Mouse (Mus musculus) hindbrain, embryonic 11.5 days (tissue): Measurements from ENCODE around the gene Hnrnpc. TPM values are rescaled to one million over a fixed set of nuclear protein-coding genes. Genes with fewer than 3 reads are reported as not detected.

Experiments used
- ATAC-seq: fragments of 200-750 bp; cut with Nextera tagmentation; 2 replicates; pipeline ENCODE4 v1.8.0; 2017; ENCODE audit warnings: mild to moderate bottlenecking, moderate TSS enrichment, moderate library complexity; ENCODE audit not compliant: low FRiP score
- DNase-seq: peaks from one replicate; pipeline ENCODE4 v3.0.0-alpha.2; 2015; ENCODE audit warnings: low spot score
- H3K27ac ChIP-seq: fragments of 300-500 bp; sonication (generic); 2 replicates; pipeline ENCODE4 v1.5.1; 2014; ENCODE audit warnings: mild to moderate bottlenecking, low read depth, low read length
- H3K27me3 ChIP-seq: fragments of 300-500 bp; sonication (generic); 2 replicates; pipeline ENCODE4 v1.6.1; 2014; ENCODE audit warnings: mild to moderate bottlenecking, low read length, moderate library complexity, mixed read lengths; ENCODE audit not compliant: control insufficient read depth, insufficient read depth
- H3K36me3 ChIP-seq: fragments of 300-500 bp; sonication (generic); 2 replicates; pipeline ENCODE4 v1.6.1; 2014; ENCODE audit warnings: mild to moderate bottlenecking, low read length, moderate library complexity, mixed read lengths; ENCODE audit not compliant: control insufficient read depth, insufficient read depth
- H3K4me1 ChIP-seq: fragments of 300-500 bp; sonication (generic); replicated peaks from 2 replicates; pipeline ENCODE4 v1.6.1; 2014; ENCODE audit warnings: low read length, mixed read lengths; ENCODE audit not compliant: control insufficient read depth, insufficient read depth
- H3K4me2 ChIP-seq: fragments of 300-500 bp; sonication (generic); replicated peaks from 2 replicates; pipeline ENCODE4 v1.6.1; 2014; ENCODE audit warnings: mild to moderate bottlenecking, low read depth, low read length
- H3K4me3 ChIP-seq: fragments of 300-500 bp; sonication (generic); 2 replicates; pipeline ENCODE4 v1.5.1; 2014; ENCODE audit warnings: low read depth, low read length
- H3K9ac ChIP-seq: fragments of 300-500 bp; sonication (generic); 2 replicates; pipeline ENCODE4 v1.6.1; 2014; ENCODE audit warnings: low read depth, low read length
- H3K9me3 ChIP-seq: fragments of 300-500 bp; sonication (generic); 2 replicates; pipeline ENCODE4 v1.6.1; 2016; ENCODE audit warnings: low read length; ENCODE audit not compliant: control insufficient read depth
- WGBS: fragments of 180-500 bp; shearing (Covaris S2); extraction: QIAGEN DNeasy Blood & Tissue Kit; methylation state at CpG from one replicate; pipeline ENCODE4 v1.1.7; 2014; 5-methylcytosine and 5-hydroxymethylcytosine counted together
- polyA plus RNA-seq: library from polyadenylated mRNA; unstranded; fragments of >200 nt; fragmentation: Nextera tagmentation; extraction: Ambion mirVana; gene quantifications from 2 replicates; pipeline ENCODE4 v1.2.1, GENCODE M21; 2014

The Hnrnpc gene
- polyA plus RNA-seq, 1 experiment from 2014 or later: 962 TPM

DNA sequence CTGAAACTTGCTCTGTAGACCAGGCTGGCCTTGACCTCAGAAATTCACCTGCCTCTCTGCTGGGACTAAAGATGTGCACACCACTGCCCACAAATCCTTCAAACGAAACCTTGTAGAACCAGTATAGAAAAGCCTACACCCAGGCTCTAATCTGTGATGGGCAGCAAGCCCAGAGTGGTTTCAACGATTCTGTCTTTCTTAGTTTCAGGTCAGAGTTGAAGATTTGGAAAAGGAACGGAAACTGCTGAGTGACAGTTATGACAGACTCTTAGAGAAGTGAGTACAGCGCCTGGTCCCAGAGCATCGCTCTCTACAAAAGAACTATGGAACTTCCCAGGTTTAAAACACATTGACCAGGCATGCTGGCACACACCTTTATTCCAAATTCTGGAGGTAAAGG is 29.8 kb upstream of the Hnrnpc start:
- Histone ChIP-seq H3K36me3 (no peaks in the 10 kb centered on the region), H3K4me3 (no peak overlapping the region), H3K4me1 (no peaks in the 10 kb centered on the region), H3K27ac (no peak overlapping the region), H3K9me3 (no peaks in the 10 kb centered on the region), H3K9ac (no peak overlapping the region), H3K4me2 (no peak overlapping the region), H3K27me3 (no peaks in the 10 kb centered on the region)
- ATAC-seq (no peak), DNase-seq (no peak)
- WGBS: 85% methylated on average over 5 of the region's 5 CpGs

DNA sequence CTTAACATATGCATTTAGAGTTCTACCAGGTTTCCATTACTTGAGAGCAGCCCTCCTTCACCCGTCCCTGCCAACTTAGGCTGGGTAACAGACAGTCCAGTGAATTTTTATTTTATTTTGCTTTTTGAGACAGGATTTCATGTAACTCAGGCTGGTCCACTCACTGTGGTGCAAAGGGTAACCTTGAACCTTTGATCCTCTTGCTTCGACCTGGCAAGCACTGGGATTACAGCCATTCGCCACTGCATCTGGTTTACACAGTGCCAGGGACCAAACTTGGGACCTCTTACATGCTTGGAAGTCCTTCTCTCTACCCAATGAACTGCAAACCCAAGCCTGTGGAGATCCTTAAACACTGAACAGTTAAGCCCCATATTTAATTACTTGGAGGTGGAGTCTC is 20.8 kb upstream of the Hnrnpc start:
- no peak overlapping the region for H3K27ac ChIP-seq
- H3K36me3 ChIP-seq: no peaks in the 10 kb centered on the region
- no peak overlapping the region for H3K9ac ChIP-seq
- no peak for DNase-seq
- H3K9me3 ChIP-seq: no peaks in the 10 kb centered on the region
- no peak for ATAC-seq
- no peaks in the 10 kb centered on the region for H3K4me1 ChIP-seq
- H3K4me2 ChIP-seq: no peak overlapping the region
- no peaks in the 10 kb centered on the region for H3K27me3 ChIP-seq
- H3K4me3 ChIP-seq: no peak overlapping the region
- WGBS: 90% methylated on average over 3 of the region's 3 CpGs

DNA sequence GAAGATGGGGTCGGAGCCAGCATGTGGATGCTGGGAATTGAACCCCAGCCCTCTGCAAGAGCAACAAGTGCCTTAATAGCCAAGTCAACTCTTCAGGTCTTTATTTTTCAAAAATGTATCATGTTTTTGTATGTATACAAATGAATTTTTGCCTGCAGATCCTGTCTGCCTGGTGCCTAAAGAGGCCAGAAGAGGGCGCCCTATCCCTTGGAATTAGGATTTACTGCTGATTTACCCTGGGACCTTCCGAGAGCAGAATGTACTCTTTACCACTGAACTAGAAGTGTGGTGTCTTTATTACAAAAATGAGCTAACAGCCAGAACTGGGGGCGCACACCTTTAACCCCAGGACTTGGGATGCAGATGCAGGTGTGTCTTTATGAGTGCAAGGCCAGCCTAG is 20.1 kb upstream of the Hnrnpc start:
- no peak overlapping the region for H3K4me3 ChIP-seq
- H3K4me2 ChIP-seq: no peak overlapping the region
- no peaks in the 10 kb centered on the region for H3K9me3 ChIP-seq
- no peak overlapping the region for H3K27ac ChIP-seq
- DNase-seq (peak; percentile 83), ATAC-seq (no peak)
- H3K27me3 ChIP-seq: no peaks in the 10 kb centered on the region
- 24% methylated on average over 4 of the region's 4 CpGs for WGBS
- no peak overlapping the region for H3K9ac ChIP-seq
- H3K4me1 ChIP-seq: no peaks in the 10 kb centered on the region
- no peaks in the 10 kb centered on the region for H3K36me3 ChIP-seq

DNA sequence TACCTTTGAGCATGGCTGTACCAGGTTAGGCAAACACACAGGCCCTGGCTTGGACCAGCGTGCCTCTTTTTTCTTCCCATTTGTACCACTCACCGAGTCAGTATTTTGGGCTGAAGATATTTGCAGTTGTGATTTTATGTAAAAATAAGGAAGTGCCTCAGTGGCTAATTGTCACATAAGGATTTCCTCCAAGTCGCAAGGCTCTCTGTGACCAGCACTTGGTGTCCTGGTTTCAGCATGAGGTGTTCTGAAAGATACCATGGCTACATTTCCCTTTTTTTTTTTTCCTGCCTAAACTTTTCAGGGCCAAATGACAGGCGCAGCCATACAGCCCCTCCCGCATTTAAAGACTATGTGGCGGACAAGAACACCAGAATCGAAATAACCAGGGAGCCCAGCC is 16.3 kb upstream of the Hnrnpc start:
- Histone ChIP-seq H3K4me1 (no peaks in the 10 kb centered on the region), H3K9ac (no peak overlapping the region), H3K4me3 (no peak overlapping the region), H3K4me2 (peak overlapping the region; percentile 95), H3K27me3 (no peaks in the 10 kb centered on the region), H3K9me3 (no peaks in the 10 kb centered on the region), H3K27ac (no peak overlapping the region), H3K36me3 (no peaks in the 10 kb centered on the region)
- ATAC-seq (no peak), DNase-seq (no peak)
- WGBS: 58% methylated on average over 7 of the region's 7 CpGs

DNA sequence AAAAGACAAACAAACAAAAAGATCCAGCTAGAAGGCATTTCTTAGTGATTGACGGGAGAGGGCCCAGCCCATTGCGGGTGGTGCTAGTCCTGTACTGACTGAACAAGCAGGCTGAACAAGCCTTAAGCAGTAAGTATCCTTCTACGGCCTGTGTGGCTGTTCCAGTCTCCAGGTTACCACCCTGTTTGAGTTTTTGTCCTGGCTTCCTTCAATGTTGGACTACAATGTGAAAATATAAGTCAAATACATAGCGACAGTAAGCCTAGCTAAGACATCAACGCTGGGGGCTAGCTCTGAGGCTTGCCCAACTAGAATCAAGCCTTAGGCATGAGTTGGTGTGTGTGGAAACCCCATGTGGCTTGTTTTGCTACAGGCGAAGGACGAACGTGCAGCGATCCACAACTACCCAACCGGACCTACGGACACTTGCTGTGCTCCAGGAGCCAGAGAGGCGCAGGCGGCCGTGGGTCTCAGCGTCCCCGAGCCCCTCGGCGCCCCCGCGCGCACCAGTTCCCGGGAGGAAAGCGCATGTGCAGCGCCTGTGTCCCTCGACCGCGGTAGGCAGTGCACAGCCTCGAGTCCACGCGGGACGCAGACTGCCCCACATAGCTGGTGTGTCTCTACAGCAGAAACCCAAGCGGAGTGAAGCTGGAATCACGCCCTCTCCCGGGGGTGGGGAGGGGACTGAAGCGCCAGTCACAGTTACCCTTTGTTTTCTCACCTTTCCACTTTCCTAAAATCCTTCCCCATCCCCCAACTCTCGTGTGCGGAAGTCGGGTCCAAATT is 15.2 kb upstream of the Hnrnpc start:
- 2% methylated on average over 38 of the region's 38 CpGs for WGBS

GRCm38 (mm10) chr14:52118456-52118822 is 14.6 kb upstream of the Hnrnpc start:
- peak overlapping the region; percentile 69 for H3K27ac ChIP-seq
- peak overlapping the region; percentile 95 for H3K4me2 ChIP-seq
- peak overlapping the region; percentile 54; the same call in 1 of the 2 replicates for H3K4me3 ChIP-seq
- H3K9me3 ChIP-seq: no peaks in the 10 kb centered on the region
- no peaks in the 10 kb centered on the region for H3K36me3 ChIP-seq
- peak overlapping the region; percentile 75 for H3K9ac ChIP-seq
- DNase-seq: peak; percentile 47
- H3K27me3 ChIP-seq: no peaks in the 10 kb centered on the region
- ATAC-seq: peak; percentile 49; the same call in 1 of the 2 replicates
- 25% methylated on average over 8 of the region's 8 CpGs for WGBS
- H3K4me1 ChIP-seq: no peaks in the 10 kb centered on the region

More for the DNA sequence above, 15.2 kb upstream of the Hnrnpc start:
- H3K9ac ChIP-seq: peak overlapping the region; percentile 75
- H3K27me3 ChIP-seq: no peaks in the 10 kb centered on the region
- no peaks in the 10 kb centered on the region for H3K36me3 ChIP-seq
- DNase-seq: peak; percentile 75
- H3K27ac ChIP-seq: peak overlapping the region; percentile 69
- H3K4me3 ChIP-seq: peak overlapping the region; percentile 54
- H3K4me2 ChIP-seq: peak overlapping the region; percentile 95
- ATAC-seq: peak; percentile 85
- H3K9me3 ChIP-seq: no peaks in the 10 kb centered on the region
- H3K4me1 ChIP-seq: no peaks in the 10 kb centered on the region

DNA sequence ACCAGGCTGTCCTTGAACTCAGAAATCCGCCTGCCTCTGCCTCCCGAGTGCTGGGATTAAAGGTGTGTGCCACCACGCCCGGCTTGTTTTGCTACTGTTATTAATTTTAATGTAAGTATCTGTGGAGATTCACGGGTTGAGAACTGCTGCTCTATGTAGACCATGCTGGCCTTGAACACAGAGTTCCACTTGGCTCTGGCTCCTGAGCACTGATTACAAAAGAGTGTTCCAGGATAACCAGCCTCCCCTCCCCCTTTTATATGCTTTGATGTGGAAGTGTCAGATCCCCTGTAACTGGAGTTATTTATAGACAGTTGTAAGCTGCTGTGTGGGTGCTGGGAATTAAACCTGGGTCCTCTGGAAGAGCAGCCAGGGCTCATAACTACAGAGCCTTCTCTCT is 13.4 kb upstream of the Hnrnpc start:
- Histone ChIP-seq H3K4me1 (no peaks in the 10 kb centered on the region), H3K9ac (no peak overlapping the region), H3K27ac (no peak overlapping the region), H3K4me3 (no peak overlapping the region), H3K9me3 (no peaks in the 10 kb centered on the region), H3K27me3 (no peaks in the 10 kb centered on the region), H3K36me3 (no peaks in the 10 kb centered on the region), H3K4me2 (no peak overlapping the region)
- 91% methylated on average over 5 of the region's 5 CpGs for whole genome bisulfite sequencing
- DNase-seq (no peak), ATAC-seq (no peak)

DNA sequence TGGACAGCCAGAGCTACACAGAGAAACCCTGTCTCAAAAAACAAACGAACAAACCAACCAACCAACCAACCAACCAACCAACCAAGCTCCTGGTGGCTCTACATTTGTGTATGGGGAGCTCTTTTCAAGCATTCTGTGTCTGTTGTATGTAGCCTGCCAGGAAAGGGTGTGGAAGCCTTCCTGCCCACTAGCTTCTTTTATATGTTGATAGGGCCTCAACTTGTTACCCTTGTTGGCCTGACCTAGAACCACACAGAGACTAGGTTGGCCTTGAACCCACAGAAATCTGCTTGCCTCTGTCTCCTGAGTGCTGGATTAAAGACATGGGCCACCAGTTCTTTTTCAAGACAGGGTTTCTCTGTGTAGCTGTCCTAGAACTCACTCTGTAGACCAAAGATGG is 10.3 kb upstream of the Hnrnpc start:
- DNase-seq (no peak), ATAC-seq (no peak)
- 75% methylated on average over 1 of the region's 1 CpGs for WGBS
- Histone ChIP-seq H3K9ac (no peak overlapping the region), H3K4me2 (no peak overlapping the region), H3K9me3 (no peaks in the 10 kb centered on the region), H3K4me3 (no peak overlapping the region), H3K27me3 (no peaks in the 10 kb centered on the region), H3K27ac (no peak overlapping the region), H3K4me1 (no peaks in the 10 kb centered on the region), H3K36me3 (no peaks in the 10 kb centered on the region)

DNA sequence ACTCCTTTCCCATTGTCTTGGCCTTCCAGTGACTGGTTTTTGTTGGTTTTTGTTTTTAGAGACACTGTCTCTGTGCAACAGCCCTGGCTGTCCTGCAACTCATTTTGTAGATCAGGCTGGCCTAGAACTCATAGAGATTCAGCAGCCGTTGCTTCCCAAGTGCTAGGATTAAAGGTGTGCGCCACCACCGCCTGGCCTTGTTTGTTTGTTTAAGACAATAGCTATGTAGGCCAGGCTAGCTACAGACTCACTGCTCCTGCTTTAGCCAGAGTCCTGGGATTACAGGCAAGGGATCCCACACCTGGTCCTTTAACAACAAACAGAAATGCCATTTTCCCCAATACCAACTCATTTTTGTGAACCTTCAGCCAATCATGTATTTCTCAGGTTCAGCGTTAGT is 6.5 kb upstream of the Hnrnpc start, which contains the start of gene Rpgrip1:
Gene Rpgrip1, plus strand, starts transcription at position 359 of the 400 bp plus-strand sequence.
- ATAC-seq (no peak), DNase-seq (no peak)
- no peak within 1 kb of the TSS for H3K27ac ChIP-seq
- H3K4me1 ChIP-seq: no peaks in the 10 kb centered on the region
- WGBS: 89% methylated on average over 4 of the region's 4 CpGs
- no peaks in the 10 kb centered on the region for H3K9me3 ChIP-seq
- H3K4me2 ChIP-seq: no peak within 1 kb of the TSS
- H3K27me3 ChIP-seq: no peaks in the 10 kb centered on the region
- no peak within 1 kb of the TSS for H3K9ac ChIP-seq
- no peaks in the 10 kb centered on the region for H3K36me3 ChIP-seq
- no peak within 1 kb of the TSS for H3K4me3 ChIP-seq
